Mouse (Mus musculus) Muller cell, postnatal 12 days (primary cell): ENCODE results near the gene 2810021J22Rik.
"Not testable (repeated sequence)": the region's sequence is repeated elsewhere in the genome, so short reads cannot be mapped to it uniquely, and the experiment has no call there.

ENCODE experiments used
- DNase-seq: peaks from one replicate; pipeline ENCODE4 v3.0.0-alpha.2; 2015; ENCODE audit errors: inconsistent ontology term

2810021J22Rik gene

DNA sequence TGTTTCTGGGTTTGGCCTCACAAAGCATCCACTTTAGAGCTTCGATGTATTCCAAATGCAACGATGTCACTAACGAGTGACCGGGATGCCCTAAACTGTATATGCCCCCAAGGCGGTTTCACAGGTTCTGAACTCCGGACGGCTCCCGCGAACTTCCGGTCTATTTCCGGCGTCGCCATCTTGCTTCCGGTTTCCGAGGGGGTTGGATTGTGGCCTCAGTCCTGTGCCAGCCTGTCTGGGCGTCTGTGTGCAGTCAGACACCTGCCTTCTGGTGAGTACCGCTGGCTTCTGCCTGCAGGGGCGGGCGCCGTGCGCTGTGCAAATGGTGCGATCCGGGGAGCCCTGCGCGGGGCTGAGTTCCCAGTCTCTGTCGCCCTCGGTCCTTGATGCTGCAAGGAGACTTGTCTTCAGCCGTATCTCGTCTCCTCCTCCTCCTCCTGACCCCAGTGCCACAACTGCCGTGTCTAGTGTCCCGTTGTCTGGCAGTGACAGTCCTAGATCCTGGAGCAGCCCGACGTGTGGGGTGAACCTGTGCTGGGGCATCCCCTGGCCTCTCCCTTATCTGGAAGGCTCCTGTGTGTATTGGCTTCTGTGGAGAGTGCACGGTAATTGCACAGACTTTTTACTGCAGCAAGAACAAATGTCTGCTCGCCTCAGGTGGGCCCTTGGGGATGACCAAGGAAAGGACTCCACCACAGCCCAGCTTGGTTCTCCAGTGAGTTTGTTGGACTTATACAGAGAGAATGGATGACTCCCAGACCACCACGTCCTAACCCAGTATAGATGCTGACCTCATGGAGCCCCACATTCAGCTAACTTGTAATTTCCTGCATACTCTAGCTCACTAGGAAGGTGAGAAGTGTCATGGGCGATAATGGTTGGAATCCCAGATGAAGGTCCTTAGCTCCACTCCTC, at the start of gene 2810021J22Rik:
Gene 2810021J22Rik, plus strand, starts transcription at position 178 of the 915 bp plus-strand sequence.
- peak; percentile 69 for DNase-seq

GRCm38 (mm10) chr11:58828937-58829336, 38.1 kb upstream of the 2810021J22Rik start, which contains the start of gene Olfr312:
Olfr312 (plus strand) TSS chr11:58829237.
- DNase-seq, result not testable (repeated sequence)

GRCm38 (mm10) chr11:58829764-58830163, 37.3 kb upstream of the 2810021J22Rik start:
- DNase-seq, result no peak

DNA sequence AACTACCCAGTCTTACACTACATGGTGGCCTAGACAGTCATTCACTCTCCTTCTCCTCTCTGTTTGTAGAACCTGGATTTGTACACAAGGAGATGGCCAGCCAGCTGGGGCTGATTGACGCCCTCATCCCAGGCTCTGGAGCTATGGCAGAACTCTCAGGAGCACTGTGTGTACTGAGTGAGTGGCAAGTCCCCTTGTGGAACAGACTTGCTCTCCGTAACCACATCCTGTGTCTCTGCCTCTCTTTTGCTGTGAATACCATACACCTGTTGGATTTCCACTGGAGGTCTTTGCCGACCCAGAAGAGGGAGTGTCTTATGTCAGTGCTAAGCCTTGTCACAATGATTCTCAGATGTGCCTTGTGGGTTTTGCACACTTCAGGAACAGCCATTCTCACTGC, 34.5 kb upstream of the 2810021J22Rik start:
- not testable (repeated sequence) for DNase-seq

DNA sequence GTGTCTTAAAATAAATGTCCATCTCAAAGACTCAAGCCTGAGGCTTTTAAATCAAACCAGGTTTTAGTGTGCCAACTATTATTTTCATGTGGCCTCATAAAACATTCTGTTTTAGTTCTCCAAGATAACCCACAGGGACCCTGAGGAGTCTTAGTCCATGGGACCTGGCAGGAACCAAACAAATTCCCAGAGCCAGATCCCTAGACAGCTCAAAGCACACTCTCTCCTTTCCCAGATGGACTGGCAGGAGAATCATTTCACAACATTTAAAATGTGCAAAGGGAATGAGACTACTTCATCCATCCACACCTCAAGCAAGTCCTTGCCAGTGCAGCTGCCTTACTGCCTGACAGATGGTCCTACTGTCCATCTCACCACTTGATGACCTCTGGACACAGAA, 28.1 kb upstream of the 2810021J22Rik start, which contains the start of gene Olfr311:
Gene Olfr311, plus strand, starts transcription at position 301 of the 400 bp plus-strand sequence.
- DNase-seq, result not testable (repeated sequence)

GRCm38 (mm10) chr11:58846919-58847461, 20.0 kb upstream of the 2810021J22Rik start, which contains the start of gene Gm12258:
Gm12258 (plus strand) TSS chr11:58847158.
- peak; percentile 98 for DNase-seq

GRCm38 (mm10) chr11:58847636-58848035, 19.4 kb upstream of the 2810021J22Rik start:
- DNase-seq, result no peak

GRCm38 (mm10) chr11:58849731-58850130, 17.3 kb upstream of the 2810021J22Rik start:
- DNase-seq, result no peak

DNA sequence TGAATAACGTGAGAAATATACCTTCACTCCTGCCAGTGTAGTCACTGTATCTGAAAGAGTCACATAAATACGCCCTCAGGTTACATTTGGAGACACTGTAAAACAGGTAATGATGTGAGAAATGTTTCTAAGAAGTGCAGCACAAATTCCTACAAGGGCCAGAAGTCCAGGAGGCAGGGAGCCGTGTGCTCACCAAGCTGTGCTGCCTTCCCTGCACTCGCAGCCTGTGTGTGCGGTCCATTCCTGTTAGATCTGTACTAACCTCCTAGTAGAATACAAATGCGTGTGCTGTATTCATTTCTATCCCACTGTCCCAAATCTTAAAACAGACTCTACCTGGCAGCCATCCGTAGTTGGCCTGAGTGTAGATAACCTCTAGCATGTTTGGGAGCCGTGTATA, 6.3 kb upstream of the 2810021J22Rik start:
- DNase-seq, result no peak

DNA sequence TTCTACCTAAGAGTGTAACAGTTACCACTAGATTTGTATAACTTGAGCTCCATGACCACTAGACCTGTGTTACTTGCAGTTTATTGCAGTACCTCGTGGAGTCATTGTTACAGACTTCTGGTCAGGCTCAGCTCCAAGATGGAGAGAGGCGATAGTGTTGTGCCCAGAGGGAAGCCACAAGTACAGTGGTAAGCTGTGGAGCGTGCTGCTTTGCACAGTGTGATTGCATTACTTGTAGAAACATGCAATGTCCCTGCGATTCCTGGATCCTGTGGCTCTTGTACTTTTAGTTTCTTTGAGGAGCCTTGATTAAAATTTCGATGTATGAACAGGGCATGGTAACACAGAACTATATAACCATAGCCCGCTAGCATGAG, 926 bp downstream of the 2810021J22Rik start:
- DNase-seq, result no peak

DNA sequence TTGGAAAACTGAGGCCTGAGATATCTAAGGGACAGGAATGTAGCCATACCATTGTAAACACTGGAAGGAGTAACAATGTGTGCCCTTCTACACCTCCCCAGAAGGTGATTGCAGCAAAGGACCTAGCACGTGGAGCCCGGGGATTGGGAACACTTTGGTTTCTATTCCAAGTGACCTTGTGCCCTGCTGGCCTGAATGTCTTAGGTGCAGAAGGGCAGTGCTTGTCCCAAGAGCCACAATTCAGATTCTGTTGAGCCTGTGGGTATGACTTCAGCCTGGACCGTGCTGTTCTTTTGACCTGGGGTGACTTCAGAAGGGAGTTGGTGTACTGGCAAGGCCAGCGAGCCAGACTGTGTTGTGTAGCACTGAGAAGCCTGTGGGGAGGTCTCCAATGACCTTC, 3.9 kb downstream of the 2810021J22Rik start:
- no peak for DNase-seq

DNA sequence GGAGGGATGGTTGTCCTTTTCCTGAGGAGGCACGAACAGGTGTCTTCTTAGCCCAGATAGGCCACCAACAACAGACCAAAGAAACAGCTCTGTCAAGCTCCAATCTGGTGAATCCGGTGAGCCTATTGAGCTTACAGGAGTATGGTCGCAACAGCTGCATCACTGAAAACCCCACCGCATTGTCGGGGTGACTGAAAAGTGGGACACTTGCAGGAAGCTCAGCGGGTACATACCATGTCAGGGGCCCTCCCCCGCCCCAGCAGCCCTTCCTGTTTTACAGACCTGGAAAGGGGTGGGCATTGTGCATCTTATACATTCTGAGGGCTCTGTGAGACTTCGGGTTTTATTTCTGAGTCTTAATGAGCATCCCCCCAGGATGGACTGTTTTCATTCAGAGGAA, 16.7 kb downstream of the 2810021J22Rik start:
- no peak for DNase-seq

- DNase-seq, result no peak
Observed at GRCm38 (mm10) chr11:58890511-58890910, 23.5 kb downstream of the 2810021J22Rik start.

DNA sequence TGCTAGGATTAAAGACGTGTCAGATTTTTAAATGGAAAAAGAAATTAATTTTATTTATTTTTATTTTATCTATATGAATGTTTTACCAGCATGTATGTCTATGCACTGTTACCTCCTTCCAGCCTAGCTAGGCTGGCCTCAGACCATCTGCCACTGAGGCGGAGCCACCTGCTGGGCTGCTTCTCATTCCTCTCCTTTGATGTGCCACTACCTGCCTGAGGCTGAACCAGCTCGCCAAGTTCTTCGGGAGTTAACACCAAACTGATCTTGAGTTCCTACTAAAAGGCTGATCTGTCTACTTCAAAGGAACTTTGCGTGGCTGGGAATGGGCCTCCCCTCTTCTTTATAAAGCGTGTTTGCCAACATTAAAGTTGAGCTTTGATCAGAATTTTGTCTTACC, 27.4 kb downstream of the 2810021J22Rik start:
- no peak for DNase-seq

DNA sequence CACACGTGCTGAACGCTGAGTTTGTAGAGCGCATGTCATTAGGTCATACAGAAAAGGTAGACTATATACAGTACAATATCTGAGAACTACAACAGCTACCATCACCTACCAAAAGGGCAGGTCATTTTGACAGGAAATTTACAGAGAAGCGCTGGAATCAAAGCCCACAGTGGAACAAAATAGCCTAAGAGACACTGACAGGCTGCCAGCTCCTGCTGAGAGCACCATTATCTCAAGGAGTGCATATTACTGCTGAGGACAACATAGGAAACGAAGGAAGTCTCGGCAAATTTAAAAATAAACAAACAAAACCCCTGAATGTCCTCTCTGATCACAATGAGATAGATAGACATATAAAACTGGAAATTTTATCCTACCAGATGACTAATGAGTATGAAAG, 30.5 kb downstream of the 2810021J22Rik start:
- DNase-seq, result no peak

DNA sequence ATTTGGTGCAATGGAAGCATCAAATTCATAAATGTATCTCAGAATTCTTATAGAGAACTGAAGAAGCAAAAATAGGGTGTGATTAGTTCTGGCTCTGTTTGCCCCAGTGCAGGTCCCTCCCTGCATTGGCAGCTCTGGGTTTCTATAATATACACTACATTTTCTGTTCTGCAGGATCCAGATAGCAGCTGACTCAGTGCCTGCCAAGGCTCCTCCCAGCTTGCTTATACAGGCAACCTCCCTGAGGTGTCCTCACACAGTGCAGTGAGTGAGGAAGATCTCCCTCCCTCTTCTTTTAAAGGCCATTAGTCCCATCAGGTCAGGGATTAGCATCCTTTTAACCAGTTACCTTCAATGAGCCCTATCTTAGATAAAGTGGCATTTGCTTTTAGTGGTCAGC, 34.1 kb downstream of the 2810021J22Rik start:
- no peak for DNase-seq

DNA sequence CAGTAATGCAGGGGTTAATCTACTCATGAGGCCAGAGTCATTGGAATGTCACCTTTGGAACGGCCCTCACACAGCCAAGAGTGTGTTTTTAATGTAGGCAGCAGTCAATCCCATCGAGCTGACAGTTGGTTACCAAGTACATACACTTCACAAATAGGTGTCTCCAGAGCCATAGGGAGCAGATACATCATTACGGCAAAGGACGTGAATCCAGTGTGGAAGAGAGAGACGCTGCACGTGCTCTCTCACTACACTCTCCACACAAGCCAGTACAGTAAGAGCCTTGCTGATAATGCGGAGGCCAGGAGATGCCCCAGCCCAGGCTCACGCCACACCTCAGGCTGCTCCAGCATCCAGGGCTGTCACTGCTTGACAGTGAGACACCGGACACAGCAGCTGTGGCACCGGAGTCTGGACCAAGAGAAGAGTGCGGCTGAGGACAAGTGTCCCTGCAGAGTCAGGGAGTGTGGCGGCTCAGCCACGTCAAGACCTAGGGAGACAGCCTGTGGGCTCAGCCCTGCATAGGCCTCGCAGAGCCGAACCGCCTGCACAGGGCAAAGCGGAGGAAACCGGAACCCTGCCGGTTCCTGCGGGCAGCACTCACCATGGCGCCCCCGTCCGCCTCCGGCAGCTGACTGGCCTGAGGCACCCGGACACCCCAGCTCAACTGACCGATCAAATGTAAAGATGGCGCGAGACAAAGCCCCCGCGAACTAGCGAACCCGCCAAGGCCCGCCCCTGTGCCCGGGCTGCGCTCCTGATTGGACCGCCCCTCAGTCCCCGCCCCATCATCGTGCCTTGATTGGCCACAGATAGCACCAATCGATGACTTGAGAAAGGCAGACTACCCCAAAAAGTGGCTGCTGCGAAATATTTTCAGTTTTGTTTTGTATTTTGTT, 36.7 kb downstream of the 2810021J22Rik start, which contains the start of gene Zfp39:
Gene Zfp39, minus strand, starts transcription at position 715 of the 899 bp plus-strand sequence.
- DNase-seq, result peak; percentile 98

DNA sequence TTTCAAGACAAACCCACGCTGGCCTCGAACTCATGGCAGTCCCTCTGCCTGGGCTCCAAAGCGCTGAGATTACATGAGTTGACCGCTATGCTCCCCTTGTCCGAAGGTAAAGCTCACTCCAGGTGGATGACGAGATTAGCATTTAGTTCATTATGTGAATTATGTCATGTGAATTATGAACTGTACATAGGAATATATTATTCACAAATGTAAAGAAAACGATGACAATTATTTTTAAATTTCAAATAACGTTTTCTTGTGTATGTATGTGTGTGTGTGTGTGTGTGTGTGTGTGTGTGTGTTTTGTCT, 37.3 kb downstream of the 2810021J22Rik start:
- no peak for DNase-seq

- DNase-seq, result peak; percentile 33
Observed at GRCm38 (mm10) chr11:58904838-58905237, 37.8 kb downstream of the 2810021J22Rik start.

GRCm38 (mm10) chr11:58913776-58914175, 46.8 kb downstream of the 2810021J22Rik start:
- DNase-seq, result no peak

DNA sequence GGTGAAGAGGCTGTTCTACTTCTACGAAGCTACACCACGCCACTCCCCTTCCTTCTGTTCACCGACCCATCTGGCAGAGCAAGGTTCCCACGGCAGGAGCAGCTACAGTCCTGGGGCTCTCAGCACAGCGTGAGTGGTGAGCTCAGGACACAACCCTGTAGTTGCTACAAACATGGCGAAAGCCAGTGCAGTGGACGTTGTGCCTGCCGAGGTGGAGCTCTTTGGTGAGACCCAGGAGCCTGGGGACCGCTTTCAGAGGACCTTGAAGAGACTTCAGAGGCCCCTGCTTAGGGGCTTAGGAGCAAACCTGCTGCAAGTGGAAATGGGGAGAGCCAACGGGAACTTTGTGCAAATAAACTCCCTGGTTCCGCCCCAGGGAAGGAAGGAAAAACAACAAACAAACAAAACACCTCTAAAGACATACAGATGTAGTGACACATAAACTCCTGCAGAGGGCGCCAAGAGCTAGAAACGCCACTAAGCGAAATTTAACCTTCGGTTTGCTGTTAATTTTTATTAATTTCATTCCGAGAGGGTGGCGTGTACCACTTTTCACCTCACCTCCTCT, 47.5 kb downstream of the 2810021J22Rik start:
- peak; percentile 32 for DNase-seq
